Mouse (Mus musculus): ENCODE measurements around the gene Gm10638.
A peak's percentile ranks its signal among the peaks of the same experiment; 100 is the strongest.

The Gm10638 gene

GRCm38 (mm10) chr8:86740899-86741298 lies 4.6 kb upstream of the Gm10638 start:
- no peak for DNase-seq

GRCm38 (mm10) chr8:86741627-86742026 lies 3.9 kb upstream of the Gm10638 start:
- DNase-seq: no peak

GRCm38 (mm10) chr8:86742605-86743345 lies 2.7 kb upstream of the Gm10638 start:
- DNase-seq: no peak

GRCm38 (mm10) chr8:86744313-86745220 lies 932 bp upstream of the Gm10638 start:
- DNase-seq: peak in 1 of 2 experiments; percentile 18

- DNase-seq: peak; percentile 98 to 99
Observed at GRCm38 (mm10) chr8:86745935-86746441, 489 bp downstream of the Gm10638 start.

- DNase-seq: peak in 1 of 2 experiments; percentile 47
Observed at GRCm38 (mm10) chr8:86746511-86746910, 1.0 kb downstream of the Gm10638 start.

GRCm38 (mm10) chr8:86749842-86750241 lies 4.3 kb downstream of the Gm10638 start:
- no peak for DNase-seq

- DNase-seq: peak; percentile 33 to 37
Observed at GRCm38 (mm10) chr8:86756948-86757733, 11.6 kb downstream of the Gm10638 start.

GRCm38 (mm10) chr8:86758651-86759050 lies 13.2 kb downstream of the Gm10638 start:
- DNase-seq: no peak

GRCm38 (mm10) chr8:86759090-86759491 lies 13.6 kb downstream of the Gm10638 start:
- no peak for DNase-seq

GRCm38 (mm10) chr8:86760746-86761145 lies 15.2 kb downstream of the Gm10638 start:
- no peak for DNase-seq

- no peak for DNase-seq
Observed at GRCm38 (mm10) chr8:86762806-86763205, 17.3 kb downstream of the Gm10638 start.

GRCm38 (mm10) chr8:86765155-86765554 lies 19.7 kb downstream of the Gm10638 start:
- DNase-seq: no peak

GRCm38 (mm10) chr8:86765669-86766068 lies 20.2 kb downstream of the Gm10638 start:
- no peak for DNase-seq

- no peak for DNase-seq
Observed at GRCm38 (mm10) chr8:86766548-86767211, 21.2 kb downstream of the Gm10638 start.

GRCm38 (mm10) chr8:86768499-86768898 lies 23.0 kb downstream of the Gm10638 start:
- DNase-seq: peak in 1 of 2 experiments; percentile 39

- DNase-seq: no peak
Observed at GRCm38 (mm10) chr8:86769945-86770715, 24.6 kb downstream of the Gm10638 start.

GRCm38 (mm10) chr8:86779207-86779606 lies 33.7 kb downstream of the Gm10638 start:
- no peak for DNase-seq

- DNase-seq: no peak
Observed at GRCm38 (mm10) chr8:86781094-86781493, 35.6 kb downstream of the Gm10638 start.

- DNase-seq: no peak
Observed at GRCm38 (mm10) chr8:86786498-86786897, 41.0 kb downstream of the Gm10638 start.

- DNase-seq: peak in 1 of 2 experiments; percentile 12
Observed at GRCm38 (mm10) chr8:86787891-86788420, 42.5 kb downstream of the Gm10638 start.
